Comparison of ENCODE assay signal across 9 mouse cellular contexts in the genomic region with DNA sequence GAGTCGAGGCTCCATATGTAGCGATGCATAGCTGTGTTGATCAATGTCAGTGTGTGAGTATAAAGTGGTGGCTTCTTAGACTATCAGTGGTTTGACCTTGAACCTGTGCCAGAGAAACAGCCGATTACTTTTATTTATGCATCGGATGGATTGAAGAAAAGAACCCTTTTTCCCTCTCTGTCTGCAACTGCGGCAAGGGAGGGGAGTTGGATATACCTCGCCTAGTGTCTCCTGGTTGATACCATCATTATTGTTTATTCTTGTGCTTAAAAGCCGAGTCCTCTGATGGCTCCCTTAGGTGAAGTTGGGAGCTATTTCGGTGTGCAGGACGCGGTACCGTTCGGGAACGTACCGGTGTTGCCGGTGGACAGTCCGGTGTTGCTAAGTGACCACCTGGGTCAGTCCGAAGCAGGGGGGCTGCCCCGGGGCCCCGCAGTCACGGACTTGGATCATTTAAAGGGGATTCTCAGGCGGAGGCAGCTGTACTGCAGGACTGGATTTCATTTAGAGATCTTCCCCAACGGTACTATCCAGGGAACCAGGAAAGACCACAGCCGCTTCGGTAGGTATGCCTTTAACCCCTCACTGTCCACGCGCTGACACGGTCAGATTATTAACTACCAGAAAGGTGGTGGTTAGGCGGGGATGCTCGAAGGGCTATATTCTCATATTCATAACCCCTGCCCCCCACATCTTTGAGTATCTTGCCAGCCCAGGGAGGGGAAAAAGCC. TPM values are rescaled to one million over a fixed set of nuclear protein-coding genes. Genes with fewer than 3 reads are reported as not detected.
DNase-seq lines count a peak whose midpoint lies in the region; ATAC-seq and TF ChIP-seq lines count a peak whose summit lies in the region.
"Had no signal": no experiment of that assay in that cellular context is flagged by ENCODE, and none has a peak within 500 bp of the region (broad histone marks: within the 10 kb centered on the region; RNA-seq: fewer than 3 reads in every experiment).

No protein-coding gene starts in this region.

- H3K27me3 ChIP-seq in hindbrain, embryonic 13.5 days: peaks cover 59% of the 10 kb centered on the region
- H3K27me3 ChIP-seq in limb, embryonic 15.5 days: peaks cover 82% of the 10 kb centered on the region

- no peak for TF ChIP-seq CTCF in layer of hippocampus, adult 2 months (conservative IDR thresholded peaks at IDR 0.05)
- no peak for TF ChIP-seq CTCF in embryonic fibroblast, embryonic 13.5 days (IDR thresholded peaks at IDR 0.05; ENCODE audit: borderline replicate concordance, insufficient read depth, low read length)

- no peaks in the 10 kb centered on the region for H3K9me3 ChIP-seq in hindbrain, embryonic 13.5 days
- H3K9me3 ChIP-seq in limb, embryonic 15.5 days: no peaks in the 10 kb centered on the region

- peak overlapping the region; percentile 78 for H3K4me3 ChIP-seq in layer of hippocampus, adult 2 months
- H3K4me3 ChIP-seq in embryonic fibroblast, embryonic 13.5 days (ENCODE audit: insufficient read depth, low read length): peak overlapping the region; percentile 48
- H3K4me3 ChIP-seq in hindbrain, embryonic 13.5 days: peak overlapping the region; percentile 66
- H3K4me3 ChIP-seq in limb, embryonic 15.5 days: peak overlapping the region; percentile 59

- H3K4me2 ChIP-seq in hindbrain, embryonic 13.5 days: peak overlapping the region; percentile 83
- H3K4me2 ChIP-seq in limb, embryonic 15.5 days: peak overlapping the region; percentile 94

- TF ChIP-seq POLR2A in embryonic fibroblast, embryonic 13.5 days (IDR thresholded peaks at IDR 0.05; ENCODE audit: low read depth, low read length): no peak

- no peaks in the 10 kb centered on the region for H3K36me3 ChIP-seq in hindbrain, embryonic 13.5 days
- no peaks in the 10 kb centered on the region for H3K36me3 ChIP-seq in limb, embryonic 15.5 days

- ATAC-seq in hindbrain, embryonic 13.5 days (ENCODE audit: low FRiP score): no peak
- ATAC-seq in limb, embryonic 15.5 days (ENCODE audit: insufficient number of reproducible peaks, low FRiP score, low TSS enrichment, low read depth): no peak

- WGBS in hindbrain, embryonic 13.5 days: under 1% methylated on average over 29 of the region's 29 CpGs
- 1% methylated on average over 29 of the region's 29 CpGs for WGBS in limb, embryonic 15.5 days

- no peak for DNase-seq in layer of hippocampus, adult 2 months (ENCODE audit: low spot score in 2 of 2)
- DNase-seq in layer of hippocampus, adult 11-12 months (ENCODE audit: low spot score): no peak
- peak; percentile 65 for DNase-seq in adrenal gland, adult 2 months
- DNase-seq in right cerebral cortex, postnatal 25 days: peak; percentile 44
- no peak for DNase-seq in testis, postnatal 10 days (ENCODE audit: low spot score)

- peak overlapping the region; percentile 60 for H3K9ac ChIP-seq in hindbrain, embryonic 13.5 days
- H3K9ac ChIP-seq in limb, embryonic 15.5 days: no peak overlapping the region

- H3K27ac ChIP-seq in layer of hippocampus, adult 2 months: peak overlapping the region; percentile 61; the same call in 1 of the 2 replicates
- no peak overlapping the region for H3K27ac ChIP-seq in embryonic fibroblast, embryonic 13.5 days (ENCODE audit: insufficient read depth, low read length)
- no peak overlapping the region for H3K27ac ChIP-seq in hindbrain, embryonic 13.5 days
- no peak overlapping the region; the same call in 1 of the 2 replicates for H3K27ac ChIP-seq in limb, embryonic 15.5 days

- H3K4me1 ChIP-seq in embryonic fibroblast, embryonic 13.5 days (ENCODE audit: control insufficient read depth, insufficient read depth, low read length): peaks cover 9% of the 10 kb centered on the region
- H3K4me1 ChIP-seq in hindbrain, embryonic 13.5 days (replicated peaks): peaks cover 53% of the 10 kb centered on the region
- peaks cover 57% of the 10 kb centered on the region for H3K4me1 ChIP-seq in limb, embryonic 15.5 days

RNA-seq across cellular contexts. Expression of gene Fgf9, which starts 2.6 kb away (rescaled TPM):
- total RNA-seq in layer of hippocampus, adult 2 months (2021): 10 to 100 TPM; 16.3 to 17.1 TPM
- 10 to 100 TPM; 17.0 to 19.9 TPM for total RNA-seq in adrenal gland, adult 2 months (2021)
- 1.6 and 2.3 TPM in 2 replicates for polyA plus RNA-seq in adrenal gland, adult 2 months (2012; rRNA removed)
- 0.60 and 1.4 TPM in 2 replicates for polyA plus RNA-seq in embryonic fibroblast, embryonic 13.5 days (2011; ENCODE audit: insufficient read length, low read depth, missing spikeins)
- 15.6 and 16.4 TPM in 2 replicates for polyA plus RNA-seq in hindbrain, embryonic 13.5 days (2015; fragmentation: Nextera tagmentation; extraction: Ambion mirVana)
- polyA plus RNA-seq in limb, embryonic 15.5 days (2015; fragmentation: Nextera tagmentation; extraction: Ambion mirVana): 11.0 and 12.4 TPM in 2 replicates
- total RNA-seq: MEL had no signal

Comparison
In these comparisons a context has a peak if more than half of its experiments do, and no peak if none do; other contexts are left out.
1. DNase-seq: peak in adrenal gland, adult 2 months (single experiment) and right cerebral cortex, postnatal 25 days (single experiment); none in layer of hippocampus, adult 2 months (0 of 2), layer of hippocampus, adult 11-12 months (single experiment) and testis, postnatal 10 days (single experiment).
2. Peak in every context shown above with its lines, with median percentiles within 50 percentile points of each other: H3K4me3 ChIP-seq.